Comparison of ENCODE assay signal across 9 mouse cellular contexts in the genomic region with DNA sequence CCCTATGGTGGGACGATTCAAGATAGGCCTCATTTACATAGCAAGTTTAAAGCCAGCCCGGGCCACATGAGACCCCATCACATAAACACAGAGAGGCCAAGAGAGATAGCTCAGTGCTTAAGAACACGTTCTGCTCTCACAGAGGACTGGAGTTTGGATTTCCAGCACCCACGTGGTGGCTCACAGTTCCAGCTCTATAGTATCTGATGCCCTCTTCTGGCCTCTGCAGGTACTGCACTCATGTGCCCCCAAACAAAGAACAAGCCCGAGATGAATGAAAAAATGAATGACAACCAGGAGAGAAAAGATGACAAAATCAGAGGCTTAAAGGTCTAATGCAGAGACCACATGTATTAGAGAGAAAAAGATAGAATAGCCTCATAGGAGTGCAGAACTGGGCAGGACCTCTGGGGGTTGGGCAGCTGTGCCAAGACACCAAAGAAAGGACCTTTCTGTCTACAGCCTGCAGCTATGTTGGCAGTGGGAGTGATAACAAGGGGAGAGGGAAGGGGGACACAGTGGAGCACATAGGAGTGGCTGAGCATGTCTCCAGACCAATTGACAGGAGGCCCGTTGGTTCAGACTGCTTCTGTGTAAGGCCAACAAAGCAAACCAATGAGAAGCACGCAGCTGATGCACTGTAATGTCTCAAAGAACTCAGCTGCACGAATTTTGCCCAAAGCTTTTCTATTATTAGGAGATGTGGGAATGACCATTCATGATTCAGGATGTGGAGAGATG. TPM values are rescaled to one million over a fixed set of nuclear protein-coding genes. Genes with fewer than 3 reads are reported as not detected.
A peak's percentile ranks its signal among the peaks of the same experiment; 100 is the strongest.
DNase-seq lines count a peak whose midpoint lies in the region; ATAC-seq and TF ChIP-seq lines count a peak whose summit lies in the region.
"Had no signal": no experiment of that assay in that cellular context is flagged by ENCODE, and none has a peak within 500 bp of the region (broad histone marks: within the 10 kb centered on the region; RNA-seq: fewer than 3 reads in every experiment).

No protein-coding gene starts in this region.

- peak; percentile 44 for DNase-seq in gastrocnemius, adult 2 months
- no peak for DNase-seq in gastrocnemius, adult 8-10 months (ENCODE audit: low spot score in 2 of 2)
- peak; percentile 89 for DNase-seq in midbrain, embryonic 11.5 days (ENCODE audit: low spot score, missing footprints)
- peak; percentile 36 to 38 for DNase-seq in adrenal gland, postnatal 36 days
- DNase-seq in liver, embryonic 13.5 days = peak; percentile 25
- DNase-seq in splenic B cell, adult 2 months (ENCODE audit: low read depth, low spot score) = peak; percentile 73
- no peak for DNase-seq in urinary bladder, postnatal 14 days (ENCODE audit: low spot score)

- H3K9ac ChIP-seq in midbrain, embryonic 11.5 days (ENCODE audit: low read length) = no peak overlapping the region
- H3K9ac ChIP-seq in midbrain, embryonic 16.5 days (ENCODE audit: low read depth, low read length) = no peak overlapping the region
- H3K9ac ChIP-seq in liver, embryonic 13.5 days = no peak overlapping the region

- no peak overlapping the region for H3K4me3 ChIP-seq in gastrocnemius, adult 2 months
- no peak overlapping the region for H3K4me3 ChIP-seq in midbrain, embryonic 11.5 days (ENCODE audit: low read depth, low read length)
- H3K4me3 ChIP-seq in midbrain, embryonic 16.5 days (ENCODE audit: low read depth, low read length) = no peak overlapping the region
- no peak overlapping the region for H3K4me3 ChIP-seq in liver, embryonic 13.5 days (replicated peaks)

- ATAC-seq in midbrain, embryonic 11.5 days (ENCODE audit: low FRiP score) = no peak
- ATAC-seq in midbrain, embryonic 16.5 days = no peak
- ATAC-seq in liver, embryonic 13.5 days (ENCODE audit: low read depth) = no peak

- peak; percentile 74 for TF ChIP-seq CTCF in gastrocnemius, adult 2 months (IDR thresholded peaks at IDR 0.05)

- H3K27me3 ChIP-seq in midbrain, embryonic 11.5 days (ENCODE audit: control insufficient read depth, insufficient read depth, low read length) = no peaks in the 10 kb centered on the region
- no peaks in the 10 kb centered on the region for H3K27me3 ChIP-seq in midbrain, embryonic 16.5 days (ENCODE audit: control insufficient read depth, insufficient read depth, low read depth, low read length)
- H3K27me3 ChIP-seq in liver, embryonic 13.5 days = no peaks in the 10 kb centered on the region
- H3K27me3 ChIP-seq in splenic B cell, adult 2 months (ENCODE audit: control insufficient read depth, insufficient read depth, low read length, poor library complexity, severe bottlenecking) = no peaks in the 10 kb centered on the region

- H3K9me3 ChIP-seq in midbrain, embryonic 11.5 days (ENCODE audit: control insufficient read depth, low read length) = peaks cover 2% of the 10 kb centered on the region; the same call in 1 of the 2 replicates
- no peaks in the 10 kb centered on the region for H3K9me3 ChIP-seq in midbrain, embryonic 16.5 days (replicated peaks; ENCODE audit: control insufficient read depth, low read length, poor library complexity, severe bottlenecking)
- H3K9me3 ChIP-seq in liver, embryonic 13.5 days (replicated peaks) = peaks cover 5% of the 10 kb centered on the region

- H3K27ac ChIP-seq in gastrocnemius, adult 2 months = no peak overlapping the region
- no peak overlapping the region for H3K27ac ChIP-seq in midbrain, embryonic 11.5 days (ENCODE audit: low read depth, low read length)
- no peak overlapping the region for H3K27ac ChIP-seq in midbrain, embryonic 16.5 days (ENCODE audit: low read length)
- H3K27ac ChIP-seq in liver, embryonic 13.5 days = no peak overlapping the region

- intact Hi-C loops in gastrocnemius, adult 2 months (cut with DNase I) = no loop called here

- H3K36me3 ChIP-seq in midbrain, embryonic 11.5 days (ENCODE audit: control insufficient read depth, insufficient read depth, low read length) = no peaks in the 10 kb centered on the region
- H3K36me3 ChIP-seq in midbrain, embryonic 16.5 days (ENCODE audit: control insufficient read depth, insufficient read depth, low read length) = no peaks in the 10 kb centered on the region
- H3K36me3 ChIP-seq in liver, embryonic 13.5 days = no peaks in the 10 kb centered on the region
- H3K36me3 ChIP-seq in splenic B cell, adult 2 months (ENCODE audit: control insufficient read depth, insufficient read depth, low read length, poor library complexity, severe bottlenecking) = no peaks in the 10 kb centered on the region

- 50% methylated on average over 8 of the region's 8 CpGs for WGBS in midbrain, embryonic 11.5 days
- WGBS in midbrain, embryonic 16.5 days = 41% methylated on average over 8 of the region's 8 CpGs
- WGBS in liver, embryonic 13.5 days (ENCODE audit: insufficient replicate concordance) = 34% methylated on average over 8 of the region's 8 CpGs

- H3K4me2 ChIP-seq in midbrain, embryonic 11.5 days = no peak overlapping the region
- H3K4me2 ChIP-seq in midbrain, embryonic 16.5 days (ENCODE audit: low read length) = no peak overlapping the region
- no peak overlapping the region for H3K4me2 ChIP-seq in liver, embryonic 13.5 days

- no peaks in the 10 kb centered on the region for H3K4me1 ChIP-seq in midbrain, embryonic 11.5 days (ENCODE audit: control insufficient read depth, insufficient read depth, low read length)
- H3K4me1 ChIP-seq in midbrain, embryonic 16.5 days (ENCODE audit: control insufficient read depth, insufficient read depth, low read length) = no peaks in the 10 kb centered on the region; the same call in 1 of the 2 replicates
- no peaks in the 10 kb centered on the region for H3K4me1 ChIP-seq in liver, embryonic 13.5 days (replicated peaks)

RNA-seq across cellular contexts. Expression of a gene that starts 21.6 kb away (rescaled TPM):
- not detected for total RNA-seq in gastrocnemius, adult 2 months (2021)
- not detected for total RNA-seq in gastrocnemius, adult 8-10 months (2022)
- not detected in 2 replicates for polyA plus RNA-seq in midbrain, embryonic 11.5 days (2014; fragmentation: Nextera tagmentation; extraction: Ambion mirVana)
- not detected in 2 replicates for polyA plus RNA-seq in midbrain, embryonic 16.5 days (2015; fragmentation: Nextera tagmentation; extraction: Ambion mirVana)
- not detected for total RNA-seq in adrenal gland, postnatal 36 days (2021)
- polyA plus RNA-seq in liver, embryonic 13.5 days (2015; fragmentation: Nextera tagmentation; extraction: Ambion mirVana) = not detected in 2 replicates
- polyA plus RNA-seq: neural tube, embryonic 14.5 days had no signal

RNA-seq across cellular contexts. Expression of a gene that starts 35.4 kb away (rescaled TPM):
- total RNA-seq in gastrocnemius, adult 2 months (2021) = under 1 TPM in 1 of 2 experiments, not detected in 1; 0.13 TPM
- not detected for total RNA-seq in gastrocnemius, adult 8-10 months (2022)
- not detected in 2 replicates for polyA plus RNA-seq in midbrain, embryonic 11.5 days (2014; fragmentation: Nextera tagmentation; extraction: Ambion mirVana)
- not detected in 2 replicates for polyA plus RNA-seq in midbrain, embryonic 16.5 days (2015; fragmentation: Nextera tagmentation; extraction: Ambion mirVana)
- not detected for total RNA-seq in adrenal gland, postnatal 36 days (2021)
- 0.15 and 0.17 TPM in 2 replicates for polyA plus RNA-seq in liver, embryonic 13.5 days (2015; fragmentation: Nextera tagmentation; extraction: Ambion mirVana)
- polyA plus RNA-seq: neural tube, embryonic 14.5 days had no signal

RNA-seq across cellular contexts. Expression of a gene that starts 56.4 kb away (rescaled TPM):
- total RNA-seq in gastrocnemius, adult 2 months (2021) = not detected
- total RNA-seq in gastrocnemius, adult 8-10 months (2022) = not detected
- not detected in 2 replicates for polyA plus RNA-seq in midbrain, embryonic 11.5 days (2014; fragmentation: Nextera tagmentation; extraction: Ambion mirVana)
- 0.20 TPM in 1 of 2 replicates, not detected in the other for polyA plus RNA-seq in midbrain, embryonic 16.5 days (2015; fragmentation: Nextera tagmentation; extraction: Ambion mirVana)
- total RNA-seq in adrenal gland, postnatal 36 days (2021) = not detected
- 0.15 and 0.25 TPM in 2 replicates for polyA plus RNA-seq in liver, embryonic 13.5 days (2015; fragmentation: Nextera tagmentation; extraction: Ambion mirVana)
- polyA plus RNA-seq: neural tube, embryonic 14.5 days had no signal

Comparison
In these comparisons a context has a peak if more than half of its experiments do, and no peak if none do; other contexts are left out.
1. DNase-seq: peak in gastrocnemius, adult 2 months (single experiment), midbrain, embryonic 11.5 days (single experiment), adrenal gland, postnatal 36 days (2 of 2), liver, embryonic 13.5 days (single experiment) and splenic B cell, adult 2 months (single experiment); none in gastrocnemius, adult 8-10 months (0 of 2) and urinary bladder, postnatal 14 days (single experiment).